Mouse (Mus musculus): ENCODE data around the gene Sugct.

Sugct gene

GRCm38 (mm10) chr13:17291057-17291456, 404.3 kb downstream of the Sugct start:
- no peak for DNase-seq (ENCODE audit: low read depth)

- no peak for DNase-seq (ENCODE audit: low read depth)
Measured at GRCm38 (mm10) chr13:17288377-17288776, 407.0 kb downstream of the Sugct start.

GRCm38 (mm10) chr13:17245936-17246335, 449.4 kb downstream of the Sugct start:
- no peak for DNase-seq (ENCODE audit: low read depth)

DNA sequence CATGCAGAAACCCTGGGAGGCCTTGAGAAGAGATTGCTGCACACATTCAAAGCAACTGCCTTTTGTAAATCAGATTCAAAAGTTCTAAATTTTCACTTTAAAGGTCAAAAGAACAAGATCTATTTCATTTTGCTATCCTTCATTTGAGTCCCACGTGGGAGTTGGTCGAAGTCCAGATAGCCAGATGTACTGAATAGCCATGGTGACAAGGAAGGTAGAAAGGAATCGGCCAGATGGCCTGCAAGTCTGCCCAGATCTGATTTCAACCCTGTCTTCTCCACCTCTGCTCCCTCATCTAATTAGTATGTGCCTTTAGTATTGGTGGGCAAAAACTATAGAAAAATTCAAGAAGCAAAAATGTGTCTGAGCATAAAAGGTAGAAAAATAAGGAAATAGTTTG, 478.8 kb downstream of the Sugct start:
- no peak for DNase-seq (ENCODE audit: low read depth)

- no peak for DNase-seq (ENCODE audit: low read depth)
Measured at GRCm38 (mm10) chr13:17212681-17213080, 482.7 kb downstream of the Sugct start.

DNA sequence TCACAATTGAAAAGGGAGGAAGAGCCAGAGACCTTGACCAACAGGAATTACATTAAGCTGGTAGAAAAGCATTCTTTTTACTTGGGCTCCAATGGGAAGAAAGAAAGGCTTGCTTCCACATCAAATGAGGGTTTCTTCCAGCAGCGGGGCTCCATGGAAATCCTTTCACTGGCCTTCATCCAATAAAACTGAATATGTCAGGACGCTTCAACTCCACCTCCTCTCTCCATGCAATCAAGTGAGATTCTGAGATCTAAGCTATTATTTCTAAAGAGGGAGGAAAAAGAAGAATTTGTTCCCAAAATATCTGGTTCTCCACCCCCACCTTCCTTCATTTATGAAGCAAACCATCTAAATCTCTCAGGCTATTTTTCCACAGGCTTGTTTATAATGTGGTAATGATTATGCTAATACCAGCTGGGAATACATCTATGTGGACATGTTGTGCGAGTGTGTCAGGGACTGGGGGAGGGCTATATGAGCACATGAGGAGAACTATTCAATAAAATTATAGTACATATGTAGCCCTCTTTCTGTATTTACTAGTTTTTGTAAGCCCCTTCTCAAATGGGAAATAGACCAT, 505.1 kb downstream of the Sugct start:
- DNase-seq (ENCODE audit: low read depth), result no peak

- no peak for DNase-seq (ENCODE audit: low read depth)
Measured at GRCm38 (mm10) chr13:17185253-17185652, 510.1 kb downstream of the Sugct start.

GRCm38 (mm10) chr13:17165917-17166316, 529.4 kb downstream of the Sugct start:
- DNase-seq (ENCODE audit: low read depth), result no peak

GRCm38 (mm10) chr13:17164721-17165120, 530.6 kb downstream of the Sugct start:
- DNase-seq (ENCODE audit: low read depth), result no peak

DNA sequence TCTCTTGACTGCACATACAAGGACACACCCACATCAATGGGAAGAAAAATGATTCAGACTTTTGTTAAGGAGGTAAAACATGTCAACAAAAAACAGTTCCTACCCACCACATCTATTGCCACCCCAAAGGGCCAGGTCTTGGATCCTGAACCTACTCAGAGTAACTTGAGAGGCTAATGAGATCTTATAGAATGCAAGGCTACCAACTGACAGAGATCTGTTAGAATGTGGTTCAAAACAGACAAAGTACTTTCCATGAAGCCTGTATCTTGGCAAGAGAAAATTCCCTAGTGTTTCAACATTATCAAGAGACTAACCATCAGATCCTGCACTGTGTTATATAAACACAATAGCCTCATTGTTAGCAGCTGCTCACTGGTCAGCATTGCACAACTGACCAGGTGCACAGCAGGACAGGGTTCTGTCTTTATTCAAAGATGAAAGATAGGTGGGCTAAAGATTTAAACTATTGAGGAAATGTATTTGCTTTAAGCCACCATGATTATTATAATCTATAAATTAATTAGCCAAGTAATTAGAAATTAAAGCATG, 548.8 kb downstream of the Sugct start:
- no peak for DNase-seq (ENCODE audit: low read depth)

DNA sequence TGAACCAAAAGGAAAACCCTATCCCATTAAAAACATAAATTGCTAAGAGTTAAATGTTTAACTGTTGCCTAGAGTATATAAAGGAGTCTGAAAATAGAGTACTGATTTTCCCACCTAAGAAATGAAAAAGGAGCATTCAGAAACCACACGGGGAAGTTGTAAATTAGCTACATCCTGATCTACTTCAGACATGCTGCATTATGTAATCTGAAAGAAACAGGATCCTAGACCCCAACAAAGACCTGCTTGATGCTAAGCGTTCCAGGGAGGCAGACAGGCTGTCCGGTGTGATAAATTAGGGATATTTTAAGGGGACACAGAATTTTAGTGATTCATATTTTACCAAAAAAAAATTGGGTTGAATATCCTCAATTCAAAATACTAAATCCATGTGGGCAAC, 579.3 kb downstream of the Sugct start:
- DNase-seq (ENCODE audit: low read depth), result no peak

- no peak for DNase-seq (ENCODE audit: low read depth)
Measured at GRCm38 (mm10) chr13:17102372-17102771, 593.0 kb downstream of the Sugct start.

GRCm38 (mm10) chr13:17086547-17086946, 608.8 kb downstream of the Sugct start:
- DNase-seq (ENCODE audit: low read depth), result no peak

DNA sequence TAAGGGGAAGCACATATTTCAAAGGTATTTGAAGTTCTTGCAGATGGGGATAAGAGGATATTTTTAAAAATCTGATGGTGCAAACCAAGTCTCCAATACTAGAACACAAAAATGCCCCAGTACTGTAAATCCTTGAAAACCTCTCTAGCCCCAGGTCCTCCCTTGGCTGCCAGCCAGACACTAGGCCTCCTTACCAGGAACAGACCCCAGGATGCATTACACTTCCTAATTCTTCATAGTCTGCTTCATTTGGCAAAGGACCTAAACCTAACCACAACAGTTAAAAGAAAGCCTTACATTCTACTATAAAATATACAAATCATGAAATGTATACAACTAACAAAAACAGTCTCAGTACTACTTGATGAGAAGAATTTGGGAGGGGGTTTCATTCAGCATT, 609.2 kb downstream of the Sugct start:
- no peak for DNase-seq (ENCODE audit: low read depth)

GRCm38 (mm10) chr13:17084946-17085852, 610.2 kb downstream of the Sugct start:
- DNase-seq (ENCODE audit: low read depth), result no peak

- no peak for DNase-seq (ENCODE audit: low read depth)
Measured at GRCm38 (mm10) chr13:17081618-17082017, 613.7 kb downstream of the Sugct start.

GRCm38 (mm10) chr13:17065552-17065951, 629.8 kb downstream of the Sugct start:
- DNase-seq (ENCODE audit: low read depth), result no peak

GRCm38 (mm10) chr13:17056650-17057049, 638.7 kb downstream of the Sugct start:
- DNase-seq (ENCODE audit: low read depth), result no peak

GRCm38 (mm10) chr13:17043426-17044224, 651.7 kb downstream of the Sugct start:
- no peak for DNase-seq (ENCODE audit: low read depth)

GRCm38 (mm10) chr13:17042332-17042731, 653.0 kb downstream of the Sugct start:
- no peak for DNase-seq (ENCODE audit: low read depth)

GRCm38 (mm10) chr13:17039727-17040126, 655.6 kb downstream of the Sugct start:
- DNase-seq (ENCODE audit: low read depth), result no peak

GRCm38 (mm10) chr13:17038341-17038740, 657.0 kb downstream of the Sugct start:
- DNase-seq (ENCODE audit: low read depth), result no peak

Data from c-Kit-positive CD71-positive TER-119-negative erythroid progenitor cells, embryonic 14.5 days (primary cell).